Mouse (Mus musculus): ENCODE measurements around the gene E2f2. TPM values are rescaled to one million over a fixed set of nuclear protein-coding genes. Genes with fewer than 3 reads are reported as not detected.

E2f2 gene
- polyA plus RNA-seq, 1 experiment from 2014 or later: 7.3 TPM

DNA sequence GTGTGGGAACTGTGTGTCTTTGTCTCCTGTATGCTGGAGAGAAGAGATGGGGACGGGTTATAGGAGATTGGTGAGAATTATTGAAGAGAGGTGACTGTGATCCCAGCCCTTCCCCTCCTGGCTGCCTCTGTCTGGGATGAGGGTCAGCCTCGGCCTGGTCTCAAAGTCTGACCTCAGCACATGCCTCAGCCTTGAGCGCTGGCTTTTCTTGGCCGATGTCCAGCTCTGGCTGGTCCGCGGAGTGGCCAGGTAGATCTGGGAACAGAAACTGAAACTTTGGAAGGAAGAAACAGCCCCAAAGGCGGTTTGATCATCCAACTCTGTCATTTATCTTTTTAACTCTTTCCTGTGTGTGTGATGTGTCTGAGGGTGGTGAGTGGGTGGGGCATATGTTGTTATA is 41.4 kb downstream of the E2f2 start:
- Histone ChIP-seq H3K9me3 (ENCODE audit: low read length) (no peaks in the 10 kb centered on the region), H3K27ac (ENCODE audit: low read length) (no peak overlapping the region), H3K36me3 (ENCODE audit: insufficient read depth, low read length) (no peaks in the 10 kb centered on the region), H3K4me2 (replicated peaks; ENCODE audit: low read depth, low read length) (no peak overlapping the region), H3K27me3 (ENCODE audit: insufficient read depth, low read length) (no peaks in the 10 kb centered on the region), H3K9ac (replicated peaks; ENCODE audit: low read length) (no peak overlapping the region), H3K4me3 (ENCODE audit: low read length) (no peak overlapping the region), H3K4me1 (ENCODE audit: insufficient read depth, low read length) (peaks cover 10% of the 10 kb centered on the region)
- WGBS: 42% methylated on average over 7 of the region's 7 CpGs
- peak; percentile 62 for ATAC-seq (ENCODE audit: low FRiP score, low TSS enrichment)

DNA sequence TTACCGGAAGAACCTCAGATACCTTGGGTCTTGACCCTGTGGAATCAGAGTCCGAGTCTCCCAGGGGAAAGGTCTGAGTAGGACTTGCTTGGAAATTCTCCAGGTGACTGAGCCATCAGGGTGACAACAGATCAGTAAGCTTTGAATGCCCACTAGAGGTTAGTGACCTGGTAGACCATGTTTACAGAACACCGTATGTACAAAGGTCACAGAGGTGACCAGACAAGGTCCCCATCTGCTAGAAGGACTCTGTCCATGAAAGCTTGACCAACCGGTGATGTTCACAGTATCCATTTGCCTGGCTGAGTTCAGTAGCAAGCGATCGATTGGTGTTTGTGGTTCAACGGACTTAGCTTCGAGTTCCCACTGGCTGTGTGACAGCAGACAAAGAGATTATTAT is 42.6 kb downstream of the E2f2 start:
- Histone ChIP-seq H3K4me3 (ENCODE audit: low read length) (no peak overlapping the region), H3K9me3 (ENCODE audit: low read length) (no peaks in the 10 kb centered on the region), H3K27me3 (ENCODE audit: insufficient read depth, low read length) (no peaks in the 10 kb centered on the region), H3K36me3 (ENCODE audit: insufficient read depth, low read length) (no peaks in the 10 kb centered on the region), H3K4me2 (replicated peaks; ENCODE audit: low read depth, low read length) (no peak overlapping the region), H3K27ac (ENCODE audit: low read length) (no peak overlapping the region), H3K9ac (replicated peaks; ENCODE audit: low read length) (no peak overlapping the region), H3K4me1 (ENCODE audit: insufficient read depth, low read length) (peaks cover 20% of the 10 kb centered on the region)
- WGBS: 83% methylated on average over 8 of the region's 8 CpGs
- ATAC-seq (ENCODE audit: low FRiP score, low TSS enrichment): no peak

DNA sequence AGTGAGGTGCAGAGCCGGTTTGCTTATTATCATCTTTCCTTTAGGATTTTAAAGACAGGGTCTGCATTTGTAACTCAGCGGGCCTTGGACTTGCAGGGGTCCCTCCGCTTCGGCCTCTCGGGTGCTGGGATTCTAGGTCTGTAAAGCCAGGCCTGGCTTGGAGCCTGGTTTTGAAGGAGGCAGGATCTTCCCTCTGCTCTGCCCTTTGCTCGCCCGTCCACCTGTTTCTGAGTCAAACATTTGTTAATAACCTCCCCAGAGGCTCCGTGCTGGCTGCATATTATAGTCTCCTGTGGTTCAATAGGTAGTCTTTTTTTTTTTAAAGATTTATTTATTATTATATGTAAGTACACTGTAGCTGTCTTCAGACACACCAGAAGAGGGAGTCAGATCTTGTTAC is 43.4 kb downstream of the E2f2 start:
- Histone ChIP-seq H3K4me2 (replicated peaks; ENCODE audit: low read depth, low read length) (no peak overlapping the region), H3K27me3 (ENCODE audit: insufficient read depth, low read length) (no peaks in the 10 kb centered on the region), H3K9me3 (ENCODE audit: low read length) (no peaks in the 10 kb centered on the region), H3K4me1 (ENCODE audit: insufficient read depth, low read length) (peaks cover 27% of the 10 kb centered on the region), H3K9ac (replicated peaks; ENCODE audit: low read length) (no peak overlapping the region), H3K36me3 (ENCODE audit: insufficient read depth, low read length) (no peaks in the 10 kb centered on the region), H3K4me3 (ENCODE audit: low read length) (no peak overlapping the region), H3K27ac (ENCODE audit: low read length) (no peak overlapping the region)
- 93% methylated on average over 8 of the region's 8 CpGs for WGBS
- no peak for ATAC-seq (ENCODE audit: low FRiP score, low TSS enrichment)

DNA sequence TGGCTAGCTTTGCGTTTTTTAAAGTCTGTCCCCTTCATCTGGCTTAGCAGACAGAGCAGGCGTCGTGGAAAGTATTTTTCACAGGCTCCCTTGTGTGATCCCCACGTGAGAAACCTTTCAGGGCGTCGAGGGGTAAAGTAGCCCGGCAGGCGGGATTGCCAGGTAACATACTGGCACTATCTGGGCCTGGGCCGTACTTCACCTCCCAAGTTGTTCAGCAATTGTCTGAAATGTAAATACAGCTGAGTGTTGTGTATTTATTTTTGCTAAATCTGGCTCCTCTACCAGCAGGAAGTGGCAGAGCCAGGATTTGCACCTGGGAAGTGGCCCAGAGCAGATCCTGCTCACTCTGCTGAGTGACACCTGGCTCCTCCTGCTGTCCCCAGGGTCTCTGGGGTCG is 44.9 kb downstream of the E2f2 start:
- H3K4me1 ChIP-seq (ENCODE audit: insufficient read depth, low read length): peaks cover 30% of the 10 kb centered on the region
- H3K27ac ChIP-seq (ENCODE audit: low read length): no peak overlapping the region
- WGBS: 65% methylated on average over 10 of the region's 10 CpGs
- H3K4me2 ChIP-seq (replicated peaks; ENCODE audit: low read depth, low read length): no peak overlapping the region
- no peak overlapping the region for H3K4me3 ChIP-seq (ENCODE audit: low read length)
- H3K36me3 ChIP-seq (ENCODE audit: insufficient read depth, low read length): no peaks in the 10 kb centered on the region
- ATAC-seq (ENCODE audit: low FRiP score, low TSS enrichment): no peak
- no peak overlapping the region for H3K9ac ChIP-seq (replicated peaks; ENCODE audit: low read length)
- no peaks in the 10 kb centered on the region for H3K27me3 ChIP-seq (ENCODE audit: insufficient read depth, low read length)
- no peaks in the 10 kb centered on the region for H3K9me3 ChIP-seq (ENCODE audit: low read length)

DNA sequence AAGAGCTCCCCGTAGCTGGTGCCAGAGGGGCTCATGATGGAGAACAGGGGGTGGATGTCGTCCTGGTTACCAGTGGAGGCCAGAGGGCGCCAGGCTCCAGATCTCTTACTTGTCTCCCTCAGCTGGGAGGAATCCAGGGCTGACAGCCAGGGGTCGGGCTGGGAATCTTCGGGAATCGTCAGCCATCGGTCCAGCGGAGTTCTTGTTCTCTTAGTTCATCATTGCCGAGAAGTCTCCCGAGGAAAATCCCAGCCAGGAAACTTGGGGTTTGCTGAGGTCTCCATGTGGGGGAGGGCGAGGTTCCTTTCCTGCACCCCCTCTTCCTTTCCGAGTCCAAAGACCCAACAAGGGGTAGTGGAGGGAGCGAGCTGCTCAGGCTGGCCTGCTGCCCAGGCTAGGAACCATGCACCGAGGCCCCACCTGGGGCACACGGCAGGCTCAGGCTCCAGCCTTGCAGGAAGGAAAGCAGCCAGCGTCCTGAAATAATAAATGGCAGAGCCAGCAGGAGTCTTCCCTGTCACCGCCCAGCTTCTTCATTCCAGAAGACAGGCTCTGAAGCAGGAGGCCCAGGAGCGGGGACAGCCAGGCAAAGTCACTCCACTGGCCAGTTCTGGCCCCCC is 46.5 kb downstream of the E2f2 start:
- Histone ChIP-seq H3K27me3 (ENCODE audit: insufficient read depth, low read length) (no peaks in the 10 kb centered on the region), H3K4me1 (ENCODE audit: insufficient read depth, low read length) (peaks cover 27% of the 10 kb centered on the region), H3K36me3 (ENCODE audit: insufficient read depth, low read length) (no peaks in the 10 kb centered on the region), H3K9ac (replicated peaks; ENCODE audit: low read length) (peak overlapping the region; percentile 28), H3K4me2 (replicated peaks; ENCODE audit: low read depth, low read length) (peak overlapping the region; percentile 34), H3K4me3 (ENCODE audit: low read length) (no peak overlapping the region), H3K9me3 (ENCODE audit: low read length) (no peaks in the 10 kb centered on the region), H3K27ac (ENCODE audit: low read length) (peak overlapping the region; percentile 37; the same call in 1 of the 2 replicates)
- ATAC-seq (ENCODE audit: low FRiP score, low TSS enrichment): peak; percentile 21; the same call in 1 of the 2 replicates
- WGBS: 5% methylated on average over 18 of the region's 18 CpGs

DNA sequence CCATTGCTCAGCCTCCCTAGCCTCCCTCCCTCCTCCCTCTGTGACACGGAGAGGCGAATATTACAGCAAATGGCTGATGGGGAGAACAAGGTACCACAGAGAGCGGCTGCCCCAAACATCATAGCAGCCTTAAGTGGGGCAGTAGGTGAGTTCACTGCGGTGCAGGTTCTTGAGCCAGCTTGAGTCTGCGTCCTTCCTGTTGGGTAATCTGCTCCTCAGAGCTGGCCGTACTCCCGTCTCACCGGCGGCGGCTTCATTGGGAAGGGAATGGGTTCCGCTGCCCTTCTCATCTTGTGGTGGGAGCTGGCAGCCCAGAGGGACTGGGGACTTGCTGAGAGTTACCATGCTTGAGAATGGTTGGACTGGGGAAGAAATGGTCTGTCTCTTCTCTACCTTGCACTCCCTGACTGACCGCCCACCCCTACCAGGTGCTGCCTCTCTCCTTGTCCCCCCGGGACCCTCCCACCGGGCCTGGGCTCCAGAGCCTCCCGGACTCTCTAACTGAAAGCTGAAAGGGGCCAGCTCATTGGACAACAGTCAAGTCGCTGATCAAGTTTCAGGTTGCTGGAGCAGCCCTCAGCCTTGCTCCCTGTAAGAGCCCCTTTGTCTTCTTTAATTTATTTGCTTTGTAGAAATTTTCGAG is 48.1 kb downstream of the E2f2 start:
- peak overlapping the region; percentile 5 for H3K9ac ChIP-seq (replicated peaks; ENCODE audit: low read length)
- H3K9me3 ChIP-seq (ENCODE audit: low read length): no peaks in the 10 kb centered on the region
- peak overlapping the region; percentile 51 for H3K4me2 ChIP-seq (replicated peaks; ENCODE audit: low read depth, low read length)
- H3K36me3 ChIP-seq (ENCODE audit: insufficient read depth, low read length): no peaks in the 10 kb centered on the region
- H3K4me1 ChIP-seq (ENCODE audit: insufficient read depth, low read length): peaks cover 26% of the 10 kb centered on the region
- H3K4me3 ChIP-seq (ENCODE audit: low read length): peak overlapping the region; percentile 30
- peak; percentile 63 for ATAC-seq (ENCODE audit: low FRiP score, low TSS enrichment)
- WGBS: 7% methylated on average over 17 of the region's 17 CpGs
- H3K27me3 ChIP-seq (ENCODE audit: insufficient read depth, low read length): no peaks in the 10 kb centered on the region
- H3K27ac ChIP-seq (ENCODE audit: low read length): peak overlapping the region; percentile 44; the same call in 1 of the 2 replicates

DNA sequence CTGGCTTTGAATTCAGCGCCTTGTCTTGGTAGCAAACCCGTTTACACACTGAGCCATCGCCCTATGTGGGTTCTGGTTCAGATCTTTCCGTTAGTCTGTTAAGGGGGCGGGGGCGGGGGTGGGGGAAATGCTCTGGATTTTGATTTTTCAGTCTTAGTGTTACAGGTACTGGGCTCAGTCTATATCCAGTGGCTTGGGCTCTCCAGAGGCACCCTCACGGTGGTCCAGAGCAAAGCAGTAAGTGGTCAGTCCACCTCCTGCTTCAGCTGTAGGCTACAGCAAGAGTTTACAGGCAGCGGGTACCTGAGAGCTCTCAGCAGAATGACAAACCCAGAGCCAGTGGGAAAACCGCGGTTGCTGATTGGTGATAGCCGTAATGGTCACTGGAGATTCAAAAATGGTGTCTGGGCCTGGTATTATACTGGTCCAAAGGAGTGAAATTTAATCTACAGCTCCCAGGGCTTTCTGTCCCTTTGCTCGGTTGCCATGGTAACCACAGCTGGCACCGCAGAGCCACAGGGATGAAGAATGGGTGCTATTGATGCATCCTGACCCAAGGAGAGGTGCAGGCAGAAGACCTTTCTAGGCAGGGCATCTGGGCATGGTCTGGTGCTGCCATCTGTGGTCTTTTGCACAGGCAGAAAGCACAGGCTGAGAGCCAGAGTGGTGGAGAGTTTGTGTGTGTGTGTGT is 51.5 kb downstream of the E2f2 start:
- Histone ChIP-seq H3K9me3 (ENCODE audit: low read length) (no peaks in the 10 kb centered on the region), H3K27me3 (ENCODE audit: insufficient read depth, low read length) (no peaks in the 10 kb centered on the region), H3K36me3 (ENCODE audit: insufficient read depth, low read length) (no peaks in the 10 kb centered on the region), H3K27ac (ENCODE audit: low read length) (no peak overlapping the region), H3K4me1 (ENCODE audit: insufficient read depth, low read length) (peaks cover 19% of the 10 kb centered on the region), H3K4me2 (replicated peaks; ENCODE audit: low read depth, low read length) (no peak overlapping the region), H3K9ac (replicated peaks; ENCODE audit: low read length) (no peak overlapping the region), H3K4me3 (ENCODE audit: low read length) (no peak overlapping the region)
- WGBS: 69% methylated on average over 13 of the region's 13 CpGs
- ATAC-seq (ENCODE audit: low FRiP score, low TSS enrichment): no peak

DNA sequence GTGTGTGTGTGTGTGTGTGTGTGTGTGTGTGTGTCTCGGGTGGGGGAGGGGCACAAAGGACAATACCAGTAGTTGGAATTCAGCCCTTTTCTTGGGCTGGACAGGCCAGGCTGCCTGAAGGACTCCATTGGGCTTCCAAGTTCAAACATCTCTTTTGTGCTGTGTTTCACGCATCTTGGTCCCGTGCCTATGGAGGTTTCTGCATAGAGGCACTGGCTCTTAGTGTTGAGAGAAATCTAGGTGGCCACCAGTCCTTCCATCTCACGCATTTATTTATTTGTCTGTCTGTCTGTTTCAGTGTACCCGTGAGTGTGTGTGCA is 52.0 kb downstream of the E2f2 start:
- Histone ChIP-seq H3K9ac (replicated peaks; ENCODE audit: low read length) (no peak overlapping the region), H3K27ac (ENCODE audit: low read length) (no peak overlapping the region), H3K4me1 (ENCODE audit: insufficient read depth, low read length) (peaks cover 14% of the 10 kb centered on the region), H3K4me3 (ENCODE audit: low read length) (no peak overlapping the region), H3K27me3 (ENCODE audit: insufficient read depth, low read length) (no peaks in the 10 kb centered on the region), H3K4me2 (replicated peaks; ENCODE audit: low read depth, low read length) (no peak overlapping the region), H3K36me3 (ENCODE audit: insufficient read depth, low read length) (no peaks in the 10 kb centered on the region), H3K9me3 (ENCODE audit: low read length) (no peaks in the 10 kb centered on the region)
- 70% methylated on average over 5 of the region's 5 CpGs for WGBS
- ATAC-seq (ENCODE audit: low FRiP score, low TSS enrichment): no peak

DNA sequence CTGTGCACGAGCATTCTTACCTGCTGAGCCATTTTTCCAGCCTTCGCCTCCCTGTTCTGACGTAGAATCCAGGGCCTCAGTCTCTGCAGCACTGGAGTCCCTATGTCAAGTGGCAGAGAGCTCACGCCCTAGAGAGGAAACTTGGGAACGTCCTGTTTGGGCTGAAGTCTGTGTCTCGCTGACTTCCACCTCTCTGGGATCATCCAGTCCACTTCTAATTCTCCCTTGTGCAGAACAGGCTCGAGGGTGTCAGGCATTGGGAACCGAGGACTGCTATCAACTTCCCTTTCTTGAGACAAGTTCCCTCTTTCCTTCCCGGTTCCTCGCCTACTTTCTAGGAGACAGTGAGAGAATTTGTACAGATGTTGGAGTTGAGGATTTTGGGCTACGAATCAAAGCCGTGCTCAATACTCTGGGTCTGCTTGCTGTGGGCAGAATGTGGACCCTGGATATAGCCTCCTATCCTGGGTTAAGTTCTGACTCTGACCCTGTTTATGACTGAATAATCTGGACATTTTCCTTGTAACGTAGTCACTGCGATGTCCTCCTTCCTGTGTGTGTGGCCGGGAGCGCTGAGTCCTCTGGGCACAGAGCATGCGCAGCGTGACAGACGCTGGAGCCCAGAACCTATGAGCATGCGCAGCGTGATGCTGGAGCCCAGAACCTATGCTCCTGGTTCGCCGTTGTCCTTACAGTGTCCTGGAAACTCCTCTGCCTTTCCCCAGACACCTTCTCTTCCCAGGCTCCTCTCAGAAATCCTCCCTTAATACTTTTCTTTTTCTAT is 52.7 kb downstream of the E2f2 start:
- no peaks in the 10 kb centered on the region for H3K36me3 ChIP-seq (ENCODE audit: insufficient read depth, low read length)
- no peak overlapping the region for H3K4me2 ChIP-seq (replicated peaks; ENCODE audit: low read depth, low read length)
- no peak overlapping the region for H3K4me3 ChIP-seq (ENCODE audit: low read length)
- ATAC-seq (ENCODE audit: low FRiP score, low TSS enrichment): no peak
- H3K9me3 ChIP-seq (ENCODE audit: low read length): no peaks in the 10 kb centered on the region
- no peak overlapping the region for H3K9ac ChIP-seq (replicated peaks; ENCODE audit: low read length)
- H3K27ac ChIP-seq (ENCODE audit: low read length): no peak overlapping the region
- peaks cover 10% of the 10 kb centered on the region; the same call in 1 of the 2 replicates for H3K4me1 ChIP-seq (ENCODE audit: insufficient read depth, low read length)
- 80% methylated on average over 23 of the region's 23 CpGs for WGBS
- H3K27me3 ChIP-seq (ENCODE audit: insufficient read depth, low read length): no peaks in the 10 kb centered on the region
